Mouse (Mus musculus): Measurements from ENCODE around the gene Dnah14. TPM values are rescaled to one million over a fixed set of nuclear protein-coding genes. Genes with fewer than 3 reads are reported as not detected.

Gene Dnah14
- polyA plus RNA-seq, 2 experiments, result 0.53 to 2.0 TPM

GRCm38 (mm10) chr1:181611118-181611517, 34.8 kb downstream of the Dnah14 start:
- peaks cover 6% of the 10 kb centered on the region; the same call in 1 of the 2 replicates for H3K4me1 ChIP-seq (ENCODE audit: control insufficient read depth, insufficient read depth, low read length)
- no peaks in the 10 kb centered on the region for H3K27me3 ChIP-seq (ENCODE audit: control insufficient read depth, insufficient read depth, low read length)
- no peak overlapping the region for H3K4me3 ChIP-seq (replicated peaks; ENCODE audit: low read length)
- ATAC-seq (ENCODE audit: low FRiP score, low read depth) (0 out of 2 replicates have a peak, but pooled peaks have one; percentile 30), DNase-seq (ENCODE audit: low spot score) (peak; percentile 7)
- TF ChIP-seq POLR2A (IDR thresholded peaks at IDR 0.05; ENCODE audit: borderline replicate concordance, extremely low read depth, insufficient read depth, insufficient read length), result no peak
- no peaks in the 10 kb centered on the region for H3K36me3 ChIP-seq (ENCODE audit: control insufficient read depth, insufficient read depth, low read length)
- no peak overlapping the region for H3K9ac ChIP-seq (ENCODE audit: low read depth, low read length, severe bottlenecking)
- no peaks in the 10 kb centered on the region for H3K9me3 ChIP-seq (ENCODE audit: control insufficient read depth, low read length)
- no peak overlapping the region for H3K4me2 ChIP-seq (replicated peaks; ENCODE audit: low read depth, low read length, severe bottlenecking)
- WGBS, result 21% methylated on average over 3 of the region's 3 CpGs
- H3K27ac ChIP-seq (replicated peaks; ENCODE audit: low read depth, low read length), result no peak overlapping the region

GRCm38 (mm10) chr1:181615866-181616491, 39.6 kb downstream of the Dnah14 start:
- H3K4me3 ChIP-seq (replicated peaks; ENCODE audit: low read length), result no peak overlapping the region
- peaks cover 5% of the 10 kb centered on the region; the same call in 1 of the 2 replicates for H3K4me1 ChIP-seq (ENCODE audit: control insufficient read depth, insufficient read depth, low read length)
- no peak overlapping the region for H3K27ac ChIP-seq (replicated peaks; ENCODE audit: low read depth, low read length)
- no peak for TF ChIP-seq POLR2A (IDR thresholded peaks at IDR 0.05; ENCODE audit: borderline replicate concordance, extremely low read depth, insufficient read depth, insufficient read length)
- no peaks in the 10 kb centered on the region for H3K27me3 ChIP-seq (ENCODE audit: control insufficient read depth, insufficient read depth, low read length)
- H3K4me2 ChIP-seq (replicated peaks; ENCODE audit: low read depth, low read length, severe bottlenecking), result no peak overlapping the region
- ATAC-seq (ENCODE audit: low FRiP score, low read depth) (no peak), DNase-seq (ENCODE audit: low spot score) (peak; percentile 69)
- no peaks in the 10 kb centered on the region for H3K36me3 ChIP-seq (ENCODE audit: control insufficient read depth, insufficient read depth, low read length)
- no peak overlapping the region for H3K9ac ChIP-seq (ENCODE audit: low read depth, low read length, severe bottlenecking)
- no peaks in the 10 kb centered on the region for H3K9me3 ChIP-seq (ENCODE audit: control insufficient read depth, low read length)
- 37% methylated on average over 11 of the region's 11 CpGs for WGBS

- no peak overlapping the region for H3K4me3 ChIP-seq (replicated peaks; ENCODE audit: low read length)
- H3K9me3 ChIP-seq (ENCODE audit: control insufficient read depth, low read length), result no peaks in the 10 kb centered on the region
- no peaks in the 10 kb centered on the region for H3K4me1 ChIP-seq (ENCODE audit: control insufficient read depth, insufficient read depth, low read length)
- no peaks in the 10 kb centered on the region for H3K36me3 ChIP-seq (ENCODE audit: control insufficient read depth, insufficient read depth, low read length)
- no peak for DNase-seq (ENCODE audit: low spot score)
- H3K4me2 ChIP-seq (replicated peaks; ENCODE audit: low read depth, low read length, severe bottlenecking), result no peak overlapping the region
- ATAC-seq (ENCODE audit: low FRiP score, low read depth), result no peak
- H3K27me3 ChIP-seq (ENCODE audit: control insufficient read depth, insufficient read depth, low read length), result no peaks in the 10 kb centered on the region
- WGBS, result 48% methylated on average over 5 of the region's 5 CpGs
- no peak overlapping the region for H3K27ac ChIP-seq (replicated peaks; ENCODE audit: low read depth, low read length)
- TF ChIP-seq POLR2A (IDR thresholded peaks at IDR 0.05; ENCODE audit: borderline replicate concordance, extremely low read depth, insufficient read depth, insufficient read length), result no peak
- H3K9ac ChIP-seq (ENCODE audit: low read depth, low read length, severe bottlenecking), result no peak overlapping the region
Measured at GRCm38 (mm10) chr1:181617332-181617731, 41.0 kb downstream of the Dnah14 start.

GRCm38 (mm10) chr1:181623149-181623680, 46.9 kb downstream of the Dnah14 start:
- Histone ChIP-seq H3K9me3 (ENCODE audit: control insufficient read depth, low read length) (no peaks in the 10 kb centered on the region), H3K4me2 (replicated peaks; ENCODE audit: low read depth, low read length, severe bottlenecking) (no peak overlapping the region), H3K4me3 (replicated peaks; ENCODE audit: low read length) (no peak overlapping the region), H3K36me3 (ENCODE audit: control insufficient read depth, insufficient read depth, low read length) (no peaks in the 10 kb centered on the region), H3K27ac (replicated peaks; ENCODE audit: low read depth, low read length) (no peak overlapping the region), H3K9ac (ENCODE audit: low read depth, low read length, severe bottlenecking) (no peak overlapping the region), H3K27me3 (ENCODE audit: control insufficient read depth, insufficient read depth, low read length) (no peaks in the 10 kb centered on the region; the same call in 1 of the 2 replicates), H3K4me1 (ENCODE audit: control insufficient read depth, insufficient read depth, low read length) (peaks cover 3% of the 10 kb centered on the region; the same call in 1 of the 2 replicates)
- no peak for TF ChIP-seq POLR2A (IDR thresholded peaks at IDR 0.05; ENCODE audit: borderline replicate concordance, extremely low read depth, insufficient read depth, insufficient read length)
- no peak for DNase-seq (ENCODE audit: low spot score)
- 56% methylated on average over 6 of the region's 6 CpGs for WGBS
- ATAC-seq (ENCODE audit: low FRiP score, low read depth), result no peak

- ATAC-seq (ENCODE audit: low FRiP score, low read depth) (no peak), DNase-seq (ENCODE audit: low spot score) (no peak)
- no peak overlapping the region for H3K4me3 ChIP-seq (replicated peaks; ENCODE audit: low read length)
- no peaks in the 10 kb centered on the region; the same call in 1 of the 2 replicates for H3K27me3 ChIP-seq (ENCODE audit: control insufficient read depth, insufficient read depth, low read length)
- H3K4me1 ChIP-seq (ENCODE audit: control insufficient read depth, insufficient read depth, low read length), result peaks cover 6% of the 10 kb centered on the region; the same call in 1 of the 2 replicates
- no peaks in the 10 kb centered on the region for H3K36me3 ChIP-seq (ENCODE audit: control insufficient read depth, insufficient read depth, low read length)
- TF ChIP-seq POLR2A (IDR thresholded peaks at IDR 0.05; ENCODE audit: borderline replicate concordance, extremely low read depth, insufficient read depth, insufficient read length), result no peak
- no peak overlapping the region for H3K9ac ChIP-seq (ENCODE audit: low read depth, low read length, severe bottlenecking)
- H3K9me3 ChIP-seq (ENCODE audit: control insufficient read depth, low read length), result no peaks in the 10 kb centered on the region
- 89% methylated on average over 8 of the region's 8 CpGs for WGBS
- no peak overlapping the region for H3K4me2 ChIP-seq (replicated peaks; ENCODE audit: low read depth, low read length, severe bottlenecking)
- no peak overlapping the region for H3K27ac ChIP-seq (replicated peaks; ENCODE audit: low read depth, low read length)
Measured at GRCm38 (mm10) chr1:181624876-181625275, 48.5 kb downstream of the Dnah14 start.

Measured in limb, embryonic 14.5 days (tissue).